Mouse (Mus musculus): ENCODE results near the gene Paqr7.

Gene Paqr7

GRCm38 (mm10) chr4:134503686-134504357 lies 7.3 kb downstream of the Paqr7 start:
- DNase-seq (ENCODE audit: low spot score) = no peak

- DNase-seq (ENCODE audit: low spot score) = no peak
Measured at GRCm38 (mm10) chr4:134505303-134505789, 8.8 kb downstream of the Paqr7 start.

GRCm38 (mm10) chr4:134505966-134506594 lies 9.6 kb downstream of the Paqr7 start:
- no peak for DNase-seq (ENCODE audit: low spot score)

GRCm38 (mm10) chr4:134506713-134507112 lies 10.2 kb downstream of the Paqr7 start:
- no peak for DNase-seq (ENCODE audit: low spot score)

GRCm38 (mm10) chr4:134510396-134510795 lies 13.9 kb downstream of the Paqr7 start:
- DNase-seq (ENCODE audit: low spot score) = no peak

GRCm38 (mm10) chr4:134510845-134511411 lies 14.4 kb downstream of the Paqr7 start, which contains the start of gene Aunip:
Gene Aunip (plus strand): TSS chr4:134510999.
- DNase-seq (ENCODE audit: low spot score) = peak; percentile 77

GRCm38 (mm10) chr4:134511730-134512129 lies 15.2 kb downstream of the Paqr7 start:
- DNase-seq (ENCODE audit: low spot score) = no peak

GRCm38 (mm10) chr4:134512798-134513197 lies 16.3 kb downstream of the Paqr7 start:
- DNase-seq (ENCODE audit: low spot score) = no peak

- no peak for DNase-seq (ENCODE audit: low spot score)
Measured at GRCm38 (mm10) chr4:134514309-134514930, 17.9 kb downstream of the Paqr7 start.

GRCm38 (mm10) chr4:134515614-134516013 lies 19.1 kb downstream of the Paqr7 start:
- DNase-seq (ENCODE audit: low spot score) = no peak

GRCm38 (mm10) chr4:134516981-134517380 lies 20.5 kb downstream of the Paqr7 start:
- no peak for DNase-seq (ENCODE audit: low spot score)

GRCm38 (mm10) chr4:134517719-134518118 lies 21.2 kb downstream of the Paqr7 start:
- DNase-seq (ENCODE audit: low spot score) = no peak

GRCm38 (mm10) chr4:134518541-134518940 lies 22.0 kb downstream of the Paqr7 start:
- no peak for DNase-seq (ENCODE audit: low spot score)

GRCm38 (mm10) chr4:134519281-134519680 lies 22.8 kb downstream of the Paqr7 start:
- DNase-seq (ENCODE audit: low spot score) = no peak

- no peak for DNase-seq (ENCODE audit: low spot score)
Measured at GRCm38 (mm10) chr4:134523447-134523846, 26.9 kb downstream of the Paqr7 start.

GRCm38 (mm10) chr4:134525806-134526205 lies 29.3 kb downstream of the Paqr7 start:
- DNase-seq (ENCODE audit: low spot score) = no peak

GRCm38 (mm10) chr4:134526220-134526619 lies 29.7 kb downstream of the Paqr7 start:
- DNase-seq (ENCODE audit: low spot score) = no peak

- no peak for DNase-seq (ENCODE audit: low spot score)
Measured at GRCm38 (mm10) chr4:134532928-134533327, 36.4 kb downstream of the Paqr7 start.

- DNase-seq (ENCODE audit: low spot score) = no peak
Measured at GRCm38 (mm10) chr4:134533421-134533820, 36.9 kb downstream of the Paqr7 start.

- DNase-seq (ENCODE audit: low spot score) = no peak
Measured at GRCm38 (mm10) chr4:134534124-134534886, 37.8 kb downstream of the Paqr7 start.

GRCm38 (mm10) chr4:134534932-134535786 lies 38.7 kb downstream of the Paqr7 start, which contains the start of gene Mtfr1l:
Gene Mtfr1l (minus strand): TSS chr4:134535387.
- DNase-seq (ENCODE audit: low spot score) = peak; percentile 96
